ENCODE assay signal across 7 mouse cellular contexts in genomic region chrX:74248651-74249050, GRCm38 (mm10). TPM values are rescaled to one million over a fixed set of nuclear protein-coding genes. Genes with fewer than 3 reads are reported as not detected.
DNase-seq lines count a peak whose midpoint lies in the region; ATAC-seq and TF ChIP-seq lines count a peak whose summit lies in the region.

No protein-coding gene starts in this region.

- H3K27ac ChIP-seq in heart, postnatal 0 days (ENCODE audit: low read depth) = peak overlapping the region; percentile 79

- no peak for ATAC-seq in heart, postnatal 0 days (ENCODE audit: insufficient read depth, low read depth)

- 8% methylated on average over 3 of the region's 3 CpGs for WGBS in heart, postnatal 0 days

- peak overlapping the region; percentile 58; the same call in 1 of the 2 replicates for H3K9ac ChIP-seq in heart, postnatal 0 days (replicated peaks; ENCODE audit: low read depth, low read length)

- TF ChIP-seq EP300 in heart, postnatal 0 days (IDR thresholded peaks at IDR 0.05; ENCODE audit: low read depth) = no peak

- 0 out of 2 replicates have a peak, but pooled peaks cover 4% of the 10 kb centered on the region for H3K4me1 ChIP-seq in heart, postnatal 0 days (ENCODE audit: control insufficient read depth, insufficient read depth)

- H3K9me3 ChIP-seq in heart, postnatal 0 days (replicated peaks; ENCODE audit: control insufficient read depth, low read length) = no peaks in the 10 kb centered on the region

- peak overlapping the region; percentile 71 for H3K4me2 ChIP-seq in heart, postnatal 0 days (ENCODE audit: low read depth, low read length)

- peak overlapping the region; percentile 50 for H3K4me3 ChIP-seq in heart, postnatal 0 days (ENCODE audit: low read depth, low read length)

- DNase-seq in CD4-positive helper T cell, adult 2 months (ENCODE audit: low read depth, low spot score) = peak; percentile 64
- DNase-seq in Muller cell, postnatal 12 days (ENCODE audit: inconsistent ontology term) = peak; percentile 77
- DNase-seq in embryo, embryonic 10.5 days (ENCODE audit: low spot score) = peak; percentile 78
- peak; percentile 32 for DNase-seq in heart, postnatal 0 days (ENCODE audit: low spot score)
- DNase-seq in layer of hippocampus, postnatal 25 days (ENCODE audit: extremely low spot score in 1 of 2, low spot score in 1 of 2) = peak; percentile 25 to 66
- peak; percentile 81 for DNase-seq in mesoderm, embryonic 11.5 days (ENCODE audit: low read depth, low spot score)
- DNase-seq in splenic B cell, adult 2 months (ENCODE audit: low read depth, low spot score) = peak; percentile 73

- no peaks in the 10 kb centered on the region for H3K27me3 ChIP-seq in heart, postnatal 0 days (ENCODE audit: control insufficient read depth, insufficient read depth, low read length)
- no peaks in the 10 kb centered on the region for H3K27me3 ChIP-seq in splenic B cell, adult 2 months (ENCODE audit: control insufficient read depth, insufficient read depth, low read length, poor library complexity, severe bottlenecking)

- TF ChIP-seq CTCF in heart, postnatal 0 days (IDR thresholded peaks at IDR 0.05; ENCODE audit: low read depth) = peak; percentile 35

- H3K36me3 ChIP-seq in heart, postnatal 0 days (replicated peaks; ENCODE audit: control insufficient read depth, insufficient read depth, low read length) = no peaks in the 10 kb centered on the region
- no peaks in the 10 kb centered on the region for H3K36me3 ChIP-seq in splenic B cell, adult 2 months (ENCODE audit: control insufficient read depth, insufficient read depth, low read length, poor library complexity, severe bottlenecking)

RNA-seq across cellular contexts. Expression of gene Flna, which starts 1.0 kb away (rescaled TPM):
- 374 and 672 TPM in 2 replicates for total RNA-seq in heart, postnatal 0 days (2014; rRNA removed; ENCODE audit: low replicate concordance)
- 58.0 and 67.4 TPM in 2 replicates for polyA plus RNA-seq in heart, postnatal 0 days (2015; fragmentation: Nextera tagmentation; extraction: Ambion mirVana)
- total RNA-seq in layer of hippocampus, postnatal 25 days (2021) = 100 to 1,000 TPM in 1 of 2 experiments, 10 to 100 TPM in 1; 82.6 to 124 TPM

RNA-seq across cellular contexts. Expression of gene Emd, which starts 5.8 kb away (rescaled TPM):
- 34.4 and 73.4 TPM in 2 replicates for total RNA-seq in heart, postnatal 0 days (2014; rRNA removed; ENCODE audit: low replicate concordance)
- polyA plus RNA-seq in heart, postnatal 0 days (2015; fragmentation: Nextera tagmentation; extraction: Ambion mirVana) = 13.1 and 13.2 TPM in 2 replicates
- 10 to 100 TPM; 35.1 to 36.5 TPM for total RNA-seq in layer of hippocampus, postnatal 25 days (2021)

RNA-seq across cellular contexts. Expression of gene Rpl10, which starts 22.0 kb away (rescaled TPM):
- total RNA-seq in heart, postnatal 0 days (2014; rRNA removed; ENCODE audit: low replicate concordance) = 2,015 and 2,184 TPM in 2 replicates
- polyA plus RNA-seq in heart, postnatal 0 days (2015; fragmentation: Nextera tagmentation; extraction: Ambion mirVana) = 410 and 447 TPM in 2 replicates
- 100 to 1,000 TPM; 171 TPM for total RNA-seq in layer of hippocampus, postnatal 25 days (2021)

RNA-seq across cellular contexts. Expression of gene Taz, which starts 33.1 kb away (rescaled TPM):
- total RNA-seq in heart, postnatal 0 days (2014; rRNA removed; ENCODE audit: low replicate concordance) = 69.3 and 71.1 TPM in 2 replicates
- 60.9 and 69.7 TPM in 2 replicates for polyA plus RNA-seq in heart, postnatal 0 days (2015; fragmentation: Nextera tagmentation; extraction: Ambion mirVana)
- total RNA-seq in layer of hippocampus, postnatal 25 days (2021) = 10 to 100 TPM; 48.8 to 64.9 TPM

RNA-seq across cellular contexts. Expression of gene Dnase1l1, which starts 33.5 kb away (rescaled TPM):
- 11.7 and 26.5 TPM in 2 replicates for total RNA-seq in heart, postnatal 0 days (2014; rRNA removed; ENCODE audit: low replicate concordance)
- 14.5 and 15.8 TPM in 2 replicates for polyA plus RNA-seq in heart, postnatal 0 days (2015; fragmentation: Nextera tagmentation; extraction: Ambion mirVana)
- total RNA-seq in layer of hippocampus, postnatal 25 days (2021) = 1 to 10 TPM; 1.8 to 2.6 TPM

Comparison
In these comparisons a context has a peak if more than half of its experiments do, and no peak if none do; other contexts are left out.
1. RNA of gene Rpl10, which starts 22.0 kb away (total RNA-seq): 2,015 to 2,184 TPM in heart, postnatal 0 days; 171 TPM in layer of hippocampus, postnatal 25 days; every median in the first group is over 10 times any median in the second.
2. Peak in every context shown above with its lines, with median percentiles within 50 percentile points of each other: DNase-seq.